Mouse (Mus musculus) adipocyte (in vitro differentiated cells): ENCODE data around the gene Vmn2r22.
"Not testable (repeated sequence)": the region's sequence is repeated elsewhere in the genome, so short reads cannot be mapped to it uniquely, and the experiment has no call there.

Experiments used
- DNase-seq: peaks from one replicate; pipeline ENCODE4 v3.0.0-alpha.2; 2016; ENCODE audit warnings: low spot score

The Vmn2r22 gene

DNA sequence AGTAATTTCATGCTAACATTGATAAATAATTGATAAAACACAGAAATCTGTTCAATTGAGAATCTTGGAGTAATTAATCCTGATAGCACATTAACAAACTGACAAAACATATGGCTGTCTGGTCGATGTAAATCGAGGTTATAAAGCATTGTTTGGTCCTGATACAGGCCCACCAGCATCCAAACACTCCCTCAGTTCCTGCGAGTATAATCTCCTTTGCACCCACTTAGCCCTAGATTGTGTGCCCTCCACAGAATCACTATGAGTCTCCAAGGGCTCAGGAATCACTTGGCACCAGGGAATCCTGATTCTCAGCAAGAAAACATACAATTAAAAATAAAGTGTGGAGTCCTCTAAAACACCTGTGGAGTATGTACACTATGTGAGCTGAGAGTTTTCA is at the start of gene Vmn2r22:
Gene Vmn2r22 (minus strand): TSS at position 101 of the 400 bp plus-strand sequence.
- DNase-seq, result not testable (repeated sequence)

DNA sequence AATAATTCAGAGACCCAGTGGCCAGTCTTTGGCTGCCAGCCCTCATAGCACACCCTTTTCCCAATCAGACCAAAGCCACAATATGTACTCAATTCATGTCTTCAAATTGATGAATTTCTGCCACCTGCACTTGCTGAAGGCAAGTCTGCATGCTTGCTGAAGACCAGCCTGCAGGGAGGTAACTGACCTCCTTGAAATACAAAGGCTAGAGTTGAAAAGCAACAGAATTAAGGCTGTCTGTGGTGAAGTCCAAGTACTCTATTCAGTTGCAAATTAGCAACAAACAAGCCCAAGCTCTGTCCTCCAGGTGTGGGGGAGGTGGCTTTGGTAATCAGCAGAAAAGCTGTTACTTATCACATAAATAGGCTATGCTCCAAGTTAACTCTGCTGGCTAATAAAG is 46.7 kb upstream of the Vmn2r22 start:
- DNase-seq, result no peak

DNA sequence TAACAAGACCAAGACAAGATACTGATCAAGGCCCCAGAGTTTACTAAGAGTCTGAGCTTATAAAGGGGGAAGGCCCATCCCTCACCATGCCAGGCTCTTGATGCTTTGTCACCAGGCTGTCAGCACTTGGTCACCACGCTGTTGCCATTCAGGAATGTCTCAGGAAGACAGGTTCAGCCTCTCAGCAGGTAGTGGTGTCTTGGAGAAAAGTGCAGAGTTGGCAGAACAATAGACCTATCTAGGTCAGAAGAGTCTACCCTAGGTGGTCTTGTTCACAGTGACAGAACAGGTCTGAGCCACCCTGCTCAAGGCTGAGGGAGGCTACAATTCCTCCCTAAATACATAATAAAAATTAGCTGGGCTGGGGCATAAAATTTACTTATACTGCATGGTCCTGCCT is 46.1 kb upstream of the Vmn2r22 start:
- DNase-seq, result not testable (repeated sequence)

DNA sequence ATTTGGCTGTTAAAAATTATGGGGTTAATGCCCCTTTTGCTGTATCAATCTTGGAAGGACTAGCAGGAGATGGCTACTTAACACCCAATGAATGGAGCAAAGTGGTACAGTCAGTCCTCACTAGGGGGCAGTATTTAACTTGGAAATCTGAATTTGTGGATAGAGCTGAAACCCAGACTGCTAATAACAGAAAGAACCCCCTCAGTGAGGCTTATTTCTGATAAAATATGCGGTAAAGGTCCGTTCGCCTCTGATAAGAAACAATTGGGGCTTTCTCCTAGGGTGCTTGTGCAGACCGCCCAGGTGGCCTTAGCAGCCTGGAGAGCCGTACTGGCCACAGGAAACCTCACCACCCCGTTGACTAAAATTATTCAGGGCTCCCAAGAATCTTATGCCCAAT is 6.5 kb upstream of the Vmn2r22 start:
- peak; percentile 34 for DNase-seq

DNA sequence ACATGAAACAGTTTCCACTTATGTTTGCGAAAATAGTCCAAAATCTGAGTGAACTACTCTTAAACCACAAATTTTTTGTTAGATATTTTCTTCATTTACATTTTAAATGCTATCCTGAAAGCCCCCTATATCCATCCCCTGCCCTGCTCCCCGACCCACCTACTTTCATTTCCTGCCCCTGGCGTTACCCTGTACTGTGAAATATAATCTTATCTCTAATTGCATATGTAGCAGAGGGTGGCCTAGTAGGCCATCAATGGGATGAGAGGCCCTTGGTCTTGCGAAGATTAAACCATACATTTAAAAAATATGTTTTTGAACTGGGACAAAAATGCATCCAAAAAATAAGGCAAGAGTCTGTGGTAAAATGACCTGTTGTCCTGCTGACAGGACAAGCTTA is 11.1 kb downstream of the Vmn2r22 start:
- DNase-seq, result not testable (repeated sequence)

DNA sequence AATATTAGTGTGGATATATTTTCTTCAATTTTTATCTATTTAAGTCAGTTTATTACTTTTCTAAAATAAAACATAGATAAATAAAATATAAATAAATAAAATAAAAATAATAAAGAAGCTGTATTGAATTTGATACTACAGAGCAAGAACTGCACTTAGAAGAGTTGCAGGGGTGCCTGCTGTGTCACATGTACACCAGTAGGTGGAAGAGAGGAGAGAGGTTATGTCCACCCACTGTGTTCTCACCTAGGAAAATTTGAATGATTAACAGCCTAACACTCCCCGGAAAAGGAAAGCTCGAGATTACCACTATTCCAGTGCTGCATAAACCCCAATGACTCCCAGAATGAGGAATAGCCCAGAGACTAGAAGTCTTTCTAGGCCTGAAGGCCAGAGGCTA is 26.7 kb downstream of the Vmn2r22 start:
- not testable (repeated sequence) for DNase-seq

DNA sequence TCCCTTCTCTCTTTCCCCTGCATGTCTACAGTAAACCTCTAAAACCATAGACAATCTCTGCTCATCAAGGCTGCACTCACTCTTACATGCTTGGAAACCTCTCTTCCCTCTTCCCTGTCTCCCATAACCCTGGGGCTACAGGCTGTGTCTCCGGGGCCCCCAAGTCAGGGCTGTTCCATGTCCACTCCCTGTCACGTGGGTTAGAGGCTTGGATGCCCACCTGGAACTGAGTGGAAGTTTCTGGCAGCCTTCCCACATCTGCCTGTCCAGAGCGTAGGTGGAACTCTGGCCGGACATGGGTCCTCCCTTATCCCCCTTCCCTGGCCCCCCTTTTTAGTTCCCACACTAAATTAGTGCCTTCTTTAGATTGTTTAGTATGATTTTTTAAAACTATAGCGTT is 62.2 kb downstream of the Vmn2r22 start:
- DNase-seq, result not testable (repeated sequence)

DNA sequence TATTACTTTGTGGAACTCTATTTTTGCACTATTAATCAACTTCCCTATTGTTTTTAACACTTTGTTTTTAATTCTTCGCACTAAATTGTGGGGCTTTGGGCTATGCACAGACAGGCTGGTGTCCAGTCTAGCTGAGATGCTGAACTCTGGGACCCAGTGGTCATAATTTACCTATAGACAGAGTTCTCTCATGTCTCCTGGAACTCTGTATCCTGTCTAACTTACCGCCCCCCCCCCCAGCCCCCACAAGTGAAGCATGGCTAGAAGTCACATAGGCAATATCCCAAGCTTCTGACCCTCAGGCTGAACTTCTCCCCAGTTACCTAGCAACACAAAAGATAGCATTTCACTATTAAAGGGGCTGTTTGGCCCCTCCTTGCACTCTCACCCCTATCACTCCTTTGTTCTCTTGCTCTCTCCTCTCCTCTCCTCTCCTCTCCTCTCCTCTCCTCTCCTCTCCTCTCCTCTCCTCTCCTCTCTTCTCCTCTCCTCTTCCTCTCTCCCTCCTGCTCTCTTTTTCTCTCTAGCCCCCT is 62.7 kb downstream of the Vmn2r22 start:
- DNase-seq, result not testable (repeated sequence)

DNA sequence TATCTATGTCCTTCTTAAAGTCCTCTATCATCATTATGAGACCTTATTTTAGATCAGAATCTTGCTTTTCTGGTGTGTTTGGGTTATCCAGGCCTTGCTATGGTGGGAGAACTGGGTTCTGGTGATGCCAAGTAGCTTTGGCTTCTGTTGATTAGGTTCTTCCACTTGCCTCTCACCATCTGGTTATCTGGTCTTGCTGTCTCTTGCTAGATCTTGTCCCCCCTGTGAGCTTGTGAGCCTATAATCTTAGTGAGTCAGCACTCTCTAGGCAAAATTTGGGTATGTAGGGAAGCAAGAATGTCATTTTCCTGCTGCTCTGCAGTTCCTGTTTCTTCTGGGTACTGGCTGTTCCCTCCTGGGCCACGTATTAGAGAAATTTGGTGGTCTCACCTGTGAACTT is 66.5 kb downstream of the Vmn2r22 start:
- not testable (repeated sequence) for DNase-seq

DNA sequence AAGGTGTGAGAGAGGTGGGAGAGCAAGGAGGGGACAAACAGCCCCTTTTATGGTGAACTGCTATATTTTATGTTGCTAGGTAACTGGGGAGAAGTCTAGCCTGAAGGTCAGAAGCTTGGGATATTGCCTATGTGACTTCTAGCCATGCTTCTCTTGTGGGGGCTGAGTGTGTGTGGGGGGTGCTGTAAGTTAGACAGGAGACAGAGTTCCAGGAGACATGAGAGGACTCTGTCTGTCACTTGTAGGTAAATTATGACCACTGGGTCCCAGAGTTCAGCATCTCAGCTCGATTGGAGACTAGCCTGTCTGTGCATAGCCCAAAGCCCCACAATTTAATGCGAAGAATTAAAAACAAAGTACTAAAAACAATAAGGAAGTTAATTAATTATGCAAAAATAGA is 75.8 kb downstream of the Vmn2r22 start:
- DNase-seq, result not testable (repeated sequence)
